Mouse (Mus musculus) ES-E14 (cell line): ENCODE data around the gene Polr2a. TPM values are rescaled to one million over a fixed set of nuclear protein-coding genes. Genes with fewer than 3 reads are reported as not detected.

Experiments used
- DNase-seq: peaks from one replicate; pipeline ENCODE4 v3.0.0-alpha.2; 2013; ENCODE audit warnings: low read depth, low spot score
- H3K27ac ChIP-seq: 2 replicates; pipeline ENCODE4 v1.5.1; 2012; ENCODE audit warnings: low read depth, mild to moderate bottlenecking, low read length, moderate library complexity, mixed read lengths; ENCODE audit not compliant: poor library complexity, insufficient read depth, severe bottlenecking
- H3K36me3 ChIP-seq: 2 replicates; pipeline ENCODE4 v1.6.1; 2012; ENCODE audit warnings: mild to moderate bottlenecking, low read length, moderate library complexity, mixed read lengths; ENCODE audit not compliant: control insufficient read depth, poor library complexity, insufficient read depth, severe bottlenecking
- H3K4me1 ChIP-seq, 2 experiments: fragments of 150-350 bp in 1 of 2; sonication (generic) in 1 of 2; 2 replicates each; pipeline ENCODE4 v1.6.1; 2012; ENCODE audit warnings: low read length in 2 of 2, mild to moderate bottlenecking in 1 of 2, mixed read lengths in 1 of 2; ENCODE audit not compliant: control insufficient read depth in 2 of 2, insufficient read depth in 2 of 2, poor library complexity in 1 of 2
- H3K4me3 ChIP-seq, 2 experiments: fragments of 150-350 bp in 1 of 2; sonication (generic) in 1 of 2; 2 replicates each; pipeline ENCODE4 v1.5.1; 2012; ENCODE audit warnings: low read length in 2 of 2, low read depth in 1 of 2, mild to moderate bottlenecking in 1 of 2, mixed read lengths in 1 of 2; ENCODE audit not compliant: insufficient read depth in 1 of 2, poor library complexity in 1 of 2, severe bottlenecking in 1 of 2
- H3K9ac ChIP-seq: 2 replicates; pipeline ENCODE4 v1.6.1; 2012; ENCODE audit warnings: low read depth, mild to moderate bottlenecking, low read length, mixed read lengths; ENCODE audit not compliant: poor library complexity, insufficient read depth, severe bottlenecking
- H3K9me3 ChIP-seq: fragments of 150-350 bp; sonication (generic); 2 replicates; pipeline ENCODE4 v1.6.1; 2012; ENCODE audit warnings: low read depth, mild to moderate bottlenecking, low read length; ENCODE audit not compliant: control insufficient read depth, insufficient read depth
- CHD2 ChIP-seq: IDR thresholded peaks from 2 replicates; pipeline ENCODE4 v1.6.1; 2014; ENCODE audit warnings: mild to moderate bottlenecking, low read depth, low read length, inconsistent platforms
- HCFC1 ChIP-seq: IDR thresholded peaks from 2 replicates; pipeline ENCODE4 v1.6.1; 2012; ENCODE audit warnings: low read length, inconsistent platforms, borderline replicate concordance; ENCODE audit not compliant: insufficient read depth
- MAFK ChIP-seq: IDR thresholded peaks from 2 replicates; pipeline ENCODE4 v1.6.1; 2014; ENCODE audit warnings: mild to moderate bottlenecking, low read depth, low read length, inconsistent platforms; ENCODE audit not compliant: insufficient read depth
- ZC3H11A ChIP-seq: IDR thresholded peaks from 2 replicates; pipeline ENCODE4 v1.6.1; 2012; ENCODE audit warnings: low read depth, mild to moderate bottlenecking, inconsistent platforms, low read length, borderline replicate concordance
- ZNF384 ChIP-seq: IDR thresholded peaks from 2 replicates; pipeline ENCODE4 v1.6.1; 2012; ENCODE audit warnings: low read depth, low read length, inconsistent platforms
- in situ Hi-C, 2 experiments: fragments of 600-800 bp; cut with MboI; formaldehyde crosslinking; loops; one replicate each; pipeline ENCODE4 v1.15.1; 2025; ENCODE audit warnings: low sequenced_read_pairs in 2 of 2, inconsistent platforms in 1 of 2; ENCODE audit not compliant: unreplicated experiment in 2 of 2
- total RNA-seq: library from RNA; depleted of rRNA; stranded (reverse); fragments of 300-350 nt; gene quantifications from 2 replicates; pipeline ENCODE4 v1.2.3, GENCODE M21; 2012

The Polr2a gene
- total RNA-seq, 1 experiment = 74.2 TPM

GRCm38 (mm10) chr11:69804652-69804940 is 46.2 kb upstream of the Polr2a start:
- no peak for TF ChIP-seq CHD2
- no peak for TF ChIP-seq MAFK
- no peak for TF ChIP-seq ZNF384
- no peak for TF ChIP-seq HCFC1
- no peak for TF ChIP-seq ZC3H11A
- Histone ChIP-seq H3K9me3 (no peaks in the 10 kb centered on the region), H3K4me1 (peaks cover 3 to 13% of the 10 kb centered on the region in 2 experiments; a peak in 3 of 4 replicates), H3K4me3 (peak overlapping the region; percentile 62 to 92), H3K27ac (no peak overlapping the region), H3K9ac (no peak overlapping the region; the same call in 1 of the 2 replicates), H3K36me3 (no peaks in the 10 kb centered on the region; the same call in 1 of the 2 replicates)
- in situ Hi-C loops = loop anchor here in 1 of 2 experiments (10.0 kb wide), 1 partner anchor 70 kb away; the partner anchor contains the start of gene Tmem95
- no peak for DNase-seq

DNA sequence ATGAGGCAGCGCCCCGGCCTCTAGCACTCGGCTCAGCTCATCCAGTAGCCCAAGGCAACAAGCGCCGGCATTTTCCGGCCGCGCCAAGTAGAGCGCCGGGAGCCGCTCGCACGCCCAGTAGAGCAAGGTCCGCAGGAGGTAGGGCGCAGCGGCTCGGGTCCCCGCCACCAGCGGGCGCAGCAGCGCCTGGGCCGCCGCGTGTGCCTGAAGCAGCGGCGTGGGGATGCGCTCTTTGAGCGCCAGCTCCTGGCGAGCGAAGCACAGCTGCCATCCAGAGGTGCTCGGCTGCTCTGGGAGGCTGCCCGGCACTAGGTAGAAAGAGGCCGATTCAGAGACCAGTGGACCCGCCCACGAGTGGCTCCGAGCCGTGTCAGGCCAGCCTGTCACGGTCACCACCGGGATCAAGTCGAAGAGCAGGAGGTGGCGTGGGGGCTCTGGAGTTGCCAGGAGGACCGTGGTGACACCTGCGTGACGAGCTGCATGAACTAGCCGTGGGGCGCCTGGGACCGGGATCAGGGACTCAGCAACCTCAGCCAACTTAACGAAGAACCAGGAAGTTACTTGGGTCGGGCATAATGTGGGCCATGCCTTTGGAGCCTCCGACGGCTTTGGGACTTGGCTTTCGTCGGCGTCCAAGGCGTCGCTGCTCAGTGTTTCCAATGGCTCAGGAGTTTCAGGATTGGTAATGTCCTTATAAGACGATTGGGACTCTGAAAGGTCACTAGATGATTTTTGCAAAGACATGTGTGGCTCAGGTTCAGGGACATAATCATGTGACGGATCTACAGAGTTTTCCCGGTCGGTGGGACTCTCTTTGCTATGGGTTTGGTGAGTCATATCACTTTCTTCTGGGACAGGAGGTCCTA is 45.6 kb upstream of the Polr2a start:
- no peak overlapping the region for H3K27ac ChIP-seq
- H3K36me3 ChIP-seq = no peaks in the 10 kb centered on the region; the same call in 1 of the 2 replicates
- peak overlapping the region; percentile 62 to 92 for H3K4me3 ChIP-seq
- H3K4me1 ChIP-seq = peaks cover 3 to 17% of the 10 kb centered on the region in 2 experiments; a peak in 3 of 4 replicates
- H3K9ac ChIP-seq = peak overlapping the region; percentile 46
- TF ChIP-seq CHD2 (no peak), MAFK (no peak), HCFC1 (no peak), ZC3H11A (no peak), ZNF384 (no peak)
- in situ Hi-C loops = loop anchor here in 1 of 2 experiments (10.0 kb wide), 1 partner anchor 71 kb away; the partner anchor contains the start of gene Tmem95
- no peak for DNase-seq
- no peaks in the 10 kb centered on the region for H3K9me3 ChIP-seq

GRCm38 (mm10) chr11:69803328-69803727 is 44.9 kb upstream of the Polr2a start:
- H3K9me3 ChIP-seq = no peaks in the 10 kb centered on the region
- peaks cover 3 to 18% of the 10 kb centered on the region in 2 experiments; a peak in 3 of 4 replicates for H3K4me1 ChIP-seq
- H3K36me3 ChIP-seq = no peaks in the 10 kb centered on the region; the same call in 1 of the 2 replicates
- in situ Hi-C loops = loop anchor here in 1 of 2 experiments (10.0 kb wide), 1 partner anchor 71 kb away; the partner anchor contains the start of gene Tmem95
- DNase-seq = no peak
- H3K4me3 ChIP-seq = peak overlapping the region; percentile 62 to 92
- H3K27ac ChIP-seq = no peak overlapping the region
- TF ChIP-seq CHD2 = no peak
- no peak for TF ChIP-seq MAFK
- TF ChIP-seq ZNF384 = no peak
- no peak for TF ChIP-seq ZC3H11A
- no peak for TF ChIP-seq HCFC1
- peak overlapping the region; percentile 46; the same call in 1 of the 2 replicates for H3K9ac ChIP-seq

DNA sequence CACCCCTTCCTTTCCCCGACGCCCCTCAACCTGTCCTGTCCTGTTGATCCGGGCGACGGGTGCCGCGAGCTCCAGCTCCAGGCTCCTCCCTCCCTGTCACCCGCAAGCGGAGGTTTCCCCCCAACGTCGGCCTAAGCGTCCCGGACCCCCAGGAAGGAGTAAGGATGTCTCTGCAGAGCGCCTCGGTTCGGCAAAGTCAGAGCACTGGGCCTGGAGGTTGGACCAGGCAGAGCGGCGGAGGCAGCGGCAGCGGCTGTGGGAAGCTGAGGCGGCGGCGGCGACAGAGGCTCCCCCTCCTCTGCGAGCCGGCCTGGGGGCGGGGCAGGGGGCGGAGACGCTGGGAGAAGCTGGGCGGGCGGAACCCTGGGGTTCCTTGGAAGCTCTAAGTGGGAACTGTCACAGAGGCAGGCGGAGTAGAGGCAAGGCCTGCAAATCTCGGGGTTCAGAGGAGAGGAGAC is 44.2 kb upstream of the Polr2a start:
- no peak for TF ChIP-seq MAFK
- TF ChIP-seq CHD2 = no peak
- no peak for TF ChIP-seq HCFC1
- TF ChIP-seq ZC3H11A = no peak
- TF ChIP-seq ZNF384 = no peak
- Histone ChIP-seq H3K4me3 (peak overlapping the region; percentile 62 to 92), H3K9ac (peak overlapping the region; percentile 38), H3K9me3 (no peaks in the 10 kb centered on the region), H3K27ac (no peak overlapping the region), H3K36me3 (no peaks in the 10 kb centered on the region; the same call in 1 of the 2 replicates), H3K4me1 (peaks cover 3 to 18% of the 10 kb centered on the region in 2 experiments; a peak in 3 of 4 replicates)
- in situ Hi-C loops = loop anchor here in 1 of 2 experiments (10.0 kb wide), 1 partner anchor 72 kb away; the partner anchor contains the start of gene Tmem95
- no peak for DNase-seq
